Mouse (Mus musculus) midbrain, embryonic 11.5 days (tissue): ENCODE measurements around the gene Lin28a. TPM values are rescaled to one million over a fixed set of nuclear protein-coding genes. Genes with fewer than 3 reads are reported as not detected.
A peak's percentile ranks its signal among the peaks of the same experiment; 100 is the strongest.

Experiments
- ATAC-seq: fragments of 200-750 bp; cut with Nextera tagmentation; 2 replicates; pipeline ENCODE4 v1.8.0; 2017; ENCODE audit warnings: moderate TSS enrichment, moderate library complexity; ENCODE audit not compliant: low FRiP score
- DNase-seq: peaks from one replicate; pipeline ENCODE4 v3.0.0; 2015; ENCODE audit warnings: low spot score; ENCODE audit errors: missing footprints
- H3K27ac ChIP-seq: fragments of 300-500 bp; sonication (generic); 2 replicates; pipeline ENCODE4 v1.5.1; 2014; ENCODE audit warnings: low read depth, low read length
- H3K27me3 ChIP-seq: fragments of 300-500 bp; sonication (generic); 2 replicates; pipeline ENCODE4 v1.6.1; 2014; ENCODE audit warnings: mild to moderate bottlenecking, low read length, moderate library complexity, mixed read lengths; ENCODE audit not compliant: control insufficient read depth, insufficient read depth
- H3K36me3 ChIP-seq: fragments of 300-500 bp; sonication (generic); 2 replicates; pipeline ENCODE4 v1.6.1; 2014; ENCODE audit warnings: mild to moderate bottlenecking, low read length, moderate library complexity, mixed read lengths; ENCODE audit not compliant: control insufficient read depth, insufficient read depth
- H3K4me1 ChIP-seq: fragments of 300-500 bp; sonication (generic); 2 replicates; pipeline ENCODE4 v1.6.1; 2014; ENCODE audit warnings: low read length; ENCODE audit not compliant: control insufficient read depth, insufficient read depth
- H3K4me2 ChIP-seq: fragments of 300-500 bp; sonication (generic); 2 replicates; pipeline ENCODE4 v1.6.1; 2014; ENCODE audit warnings: mild to moderate bottlenecking, moderate library complexity
- H3K4me3 ChIP-seq: fragments of 300-500 bp; sonication (generic); 2 replicates; pipeline ENCODE4 v1.5.1; 2014; ENCODE audit warnings: low read depth, low read length
- H3K9ac ChIP-seq: fragments of 300-500 bp; sonication (generic); 2 replicates; pipeline ENCODE4 v1.6.1; 2014; ENCODE audit warnings: low read length
- H3K9me3 ChIP-seq: fragments of 300-500 bp; sonication (generic); 2 replicates; pipeline ENCODE4 v1.6.1; 2016; ENCODE audit warnings: low read length; ENCODE audit not compliant: control insufficient read depth
- WGBS: fragments of 180-500 bp; shearing (Covaris S2); extraction: QIAGEN DNeasy Blood & Tissue Kit; methylation state at CpG from one replicate; pipeline ENCODE4 v1.1.7; 2014; 5-methylcytosine and 5-hydroxymethylcytosine counted together
- polyA plus RNA-seq: library from polyadenylated mRNA; unstranded; fragments of >200 nt; fragmentation: Nextera tagmentation; extraction: Ambion mirVana; gene quantifications from 2 replicates; pipeline ENCODE4 v1.2.1, GENCODE M21; 2014

The Lin28a gene
- polyA plus RNA-seq, 1 experiment from 2014 or later: 5.6 TPM

DNA sequence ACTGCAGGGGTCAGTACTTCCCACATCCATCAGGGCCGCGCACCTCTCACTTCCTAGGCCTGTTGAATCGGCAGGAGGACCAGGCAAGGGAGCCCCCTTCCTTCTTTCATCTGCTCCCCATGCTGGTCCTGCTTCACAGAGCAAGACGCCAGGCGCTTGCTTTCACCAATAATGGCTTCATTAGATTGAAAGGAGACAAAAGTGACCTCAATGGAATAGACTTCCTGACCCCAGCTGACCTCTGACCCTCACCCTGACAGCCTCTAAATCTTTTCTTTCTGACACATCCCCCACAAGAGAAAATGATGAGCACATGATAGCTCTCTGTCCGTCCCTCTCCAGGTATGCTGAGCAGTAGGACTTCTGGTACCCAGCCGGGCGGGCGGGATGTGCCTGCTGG, 7.2 kb upstream of the Lin28a start:
- Histone ChIP-seq H3K4me3 (no peak overlapping the region), H3K4me1 (no peaks in the 10 kb centered on the region), H3K27ac (no peak overlapping the region), H3K9me3 (no peaks in the 10 kb centered on the region), H3K9ac (no peak overlapping the region), H3K27me3 (no peaks in the 10 kb centered on the region), H3K36me3 (no peaks in the 10 kb centered on the region), H3K4me2 (no peak overlapping the region)
- ATAC-seq: no peak
- no peak for DNase-seq
- WGBS: 16% methylated on average over 9 of the region's 9 CpGs

DNA sequence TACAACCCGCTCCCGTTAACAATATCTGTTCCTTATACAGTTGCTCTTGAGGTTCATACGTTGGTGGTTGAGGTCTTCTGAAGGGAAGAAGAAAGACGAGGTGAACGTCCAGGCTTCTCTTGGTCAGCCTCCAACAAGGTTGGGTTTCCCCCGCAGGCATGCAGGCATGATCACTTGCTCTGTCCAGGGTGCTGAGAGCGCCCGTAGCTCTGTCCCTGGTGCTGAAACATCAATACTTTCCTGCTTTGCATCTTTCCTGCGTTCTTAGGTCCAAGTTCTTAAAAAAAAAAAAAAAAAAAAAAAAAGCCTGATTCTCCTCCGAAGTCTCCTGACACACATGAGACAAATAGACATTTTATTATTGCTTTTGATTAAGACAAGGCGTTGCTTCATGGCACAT, 2.0 kb upstream of the Lin28a start:
- peaks cover 43% of the 10 kb centered on the region for H3K4me1 ChIP-seq
- peak overlapping the region; percentile 80 for H3K4me2 ChIP-seq
- no peaks in the 10 kb centered on the region for H3K9me3 ChIP-seq
- ATAC-seq (no peak), DNase-seq (peak; percentile 97)
- H3K4me3 ChIP-seq: no peak overlapping the region
- no peak overlapping the region for H3K27ac ChIP-seq
- no peaks in the 10 kb centered on the region for H3K27me3 ChIP-seq
- 3% methylated on average over 11 of the region's 11 CpGs for WGBS
- H3K9ac ChIP-seq: no peak overlapping the region; the same call in 1 of the 2 replicates
- H3K36me3 ChIP-seq: no peaks in the 10 kb centered on the region

DNA sequence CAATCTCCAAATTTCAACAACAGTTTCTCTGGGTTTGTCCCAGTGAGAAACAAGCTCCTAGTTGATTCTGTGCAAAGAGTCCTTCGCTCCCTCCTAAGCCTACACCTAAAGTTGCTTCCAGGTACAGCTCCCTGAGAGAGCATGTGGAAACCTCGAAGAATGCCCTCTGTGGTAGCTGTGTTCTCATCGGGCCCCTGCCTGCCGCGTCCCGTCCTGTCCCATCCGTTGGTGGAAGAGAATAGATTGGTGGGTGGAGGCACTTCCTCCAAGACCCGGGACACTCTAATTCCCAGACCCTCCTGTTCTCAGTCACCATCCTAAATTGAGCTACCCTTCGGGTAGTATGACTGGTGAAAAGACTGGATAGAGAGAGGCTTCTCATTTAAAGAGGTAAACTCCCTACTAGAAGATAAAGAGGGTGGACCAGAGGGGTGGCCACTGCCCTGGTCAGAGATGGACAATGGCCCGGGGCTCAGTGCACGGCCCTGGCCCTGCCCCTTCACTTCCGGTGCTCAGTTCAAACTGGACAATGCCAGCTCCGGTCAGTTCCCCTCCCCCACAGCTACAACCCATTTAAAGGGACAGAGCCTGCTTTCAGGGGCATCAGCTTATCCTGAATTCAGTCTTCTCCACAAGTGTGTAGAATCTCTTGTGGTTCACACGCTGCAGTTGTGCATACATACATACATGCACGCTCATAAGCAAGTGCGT, 1.2 kb upstream of the Lin28a start:
- DNase-seq: peak; percentile 97
- Histone ChIP-seq H3K36me3 (no peaks in the 10 kb centered on the region), H3K9ac (peak overlapping the region; percentile 52), H3K9me3 (no peaks in the 10 kb centered on the region), H3K27ac (peak overlapping the region; percentile 86), H3K4me3 (peak overlapping the region; percentile 29), H3K27me3 (no peaks in the 10 kb centered on the region), H3K4me2 (peak overlapping the region; percentile 80), H3K4me1 (peaks cover 44% of the 10 kb centered on the region)
- ATAC-seq: peak; percentile 70
- 1% methylated on average over 16 of the region's 16 CpGs for WGBS

DNA sequence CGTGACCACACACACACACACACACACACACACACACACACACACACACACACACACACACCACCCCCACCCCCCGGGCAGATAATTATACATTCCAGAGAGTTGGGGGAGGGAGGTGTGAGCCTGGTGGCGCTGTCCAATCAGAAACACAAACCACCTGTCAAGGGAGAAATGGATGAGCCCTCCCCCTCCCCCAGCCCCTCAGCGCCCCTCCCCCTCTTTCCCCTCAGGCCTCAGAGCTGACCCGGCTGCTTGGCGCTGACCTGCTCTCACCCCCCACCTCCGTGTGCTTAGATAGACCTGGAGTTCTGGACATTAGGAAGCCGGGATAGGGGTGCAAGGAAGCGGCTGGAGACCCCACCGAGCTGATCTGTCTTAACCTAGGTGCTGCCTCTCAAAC, 569 bp upstream of the Lin28a start:
- DNase-seq (peak; percentile 95), ATAC-seq (peak; percentile 62)
- H3K4me1 ChIP-seq: peaks cover 45% of the 10 kb centered on the region

DNA sequence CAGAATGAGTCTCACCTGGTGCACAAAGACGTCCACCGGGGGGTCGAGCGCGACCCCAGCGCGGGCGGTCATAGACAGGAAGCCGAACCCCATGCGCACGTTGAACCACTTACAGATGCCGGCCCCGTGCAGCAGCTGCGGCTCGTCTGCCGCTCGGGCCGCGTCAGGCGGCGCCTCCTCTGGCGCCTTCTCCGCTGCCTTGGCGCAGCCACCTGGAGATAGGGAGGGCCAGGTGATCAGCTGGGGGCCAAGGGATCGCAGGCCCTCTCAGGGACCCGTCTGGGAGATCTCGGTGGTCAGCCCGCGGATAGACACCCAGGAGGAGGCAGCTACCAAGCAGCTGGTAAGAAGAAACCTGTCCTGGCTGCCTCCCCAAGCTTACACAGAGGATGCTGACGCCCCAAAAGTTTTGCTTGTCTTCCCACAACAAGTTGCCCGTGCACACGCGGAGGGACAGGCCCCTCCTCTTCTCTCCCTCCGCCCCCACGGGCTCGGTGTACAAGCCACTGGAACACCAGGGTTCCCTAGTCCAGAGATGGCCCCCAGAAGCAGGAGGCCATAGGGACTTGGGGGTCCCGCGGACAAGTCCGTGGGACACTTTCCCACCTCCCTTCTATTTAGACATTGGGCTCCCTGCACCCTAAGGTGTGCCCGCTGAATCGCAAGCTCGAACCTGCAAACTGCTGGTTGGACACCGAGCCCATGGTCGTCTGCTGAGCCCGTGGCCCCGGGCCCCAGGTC, 433 bp downstream of the Lin28a start:
- H3K4me2 ChIP-seq: peak overlapping the region; percentile 80
- peak overlapping the region; percentile 83 for H3K27ac ChIP-seq
- no peaks in the 10 kb centered on the region for H3K27me3 ChIP-seq
- WGBS: under 1% methylated on average over 46 of the region's 46 CpGs
- no peaks in the 10 kb centered on the region for H3K36me3 ChIP-seq
- peak overlapping the region; percentile 61 for H3K4me3 ChIP-seq
- H3K4me1 ChIP-seq: peaks cover 54% of the 10 kb centered on the region
- peak overlapping the region; percentile 71 for H3K9ac ChIP-seq
- ATAC-seq: peak; percentile 26; the same call in 1 of the 2 replicates
- no peaks in the 10 kb centered on the region for H3K9me3 ChIP-seq
- DNase-seq: peak; percentile 95

More for the DNA sequence above, 569 bp upstream of the Lin28a start:
- H3K36me3 ChIP-seq: no peaks in the 10 kb centered on the region
- H3K9me3 ChIP-seq: no peaks in the 10 kb centered on the region
- peak overlapping the region; percentile 86 for H3K27ac ChIP-seq
- no peaks in the 10 kb centered on the region for H3K27me3 ChIP-seq
- peak overlapping the region; percentile 61 for H3K4me3 ChIP-seq
- H3K4me2 ChIP-seq: peak overlapping the region; percentile 80
- WGBS: 0% methylated on average over 9 of the region's 10 CpGs
- peak overlapping the region; percentile 52 for H3K9ac ChIP-seq

DNA sequence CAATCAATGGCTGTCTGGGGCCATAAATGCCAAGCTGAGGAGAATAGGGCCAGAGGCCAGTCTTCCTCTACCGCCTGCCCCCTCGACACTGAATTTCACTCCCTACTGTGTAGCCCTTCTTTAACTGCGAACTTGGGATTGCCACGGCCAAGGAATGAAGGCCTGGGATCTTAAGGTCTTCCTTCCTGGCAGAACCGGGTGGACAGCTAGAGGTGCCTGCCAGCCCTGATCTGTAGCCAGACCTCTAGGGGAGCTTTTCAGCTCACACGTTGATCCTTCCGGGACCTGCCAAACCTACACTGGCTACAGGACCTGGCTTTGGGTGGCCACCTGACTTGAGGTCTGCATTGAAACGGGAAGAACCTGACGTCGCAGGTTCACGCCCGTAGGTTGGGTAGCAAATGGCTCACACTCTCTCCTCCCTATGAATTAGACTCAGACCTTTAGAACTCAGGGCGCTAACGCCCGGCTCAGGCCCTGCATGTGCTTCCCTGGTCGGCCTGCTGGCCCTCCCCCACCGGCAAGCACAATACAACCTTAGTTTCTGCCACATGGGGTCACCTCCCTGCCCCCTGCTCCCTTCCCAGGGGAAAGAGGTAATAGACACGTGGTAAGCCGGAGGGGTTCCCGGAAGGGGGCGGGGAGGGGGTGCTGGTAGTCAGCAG, 1.3 kb downstream of the Lin28a start:
- ATAC-seq (no peak), DNase-seq (peak; percentile 96)
- Histone ChIP-seq H3K27ac (peak overlapping the region; percentile 83), H3K36me3 (no peaks in the 10 kb centered on the region), H3K4me1 (peaks cover 62% of the 10 kb centered on the region), H3K9ac (peak overlapping the region; percentile 71), H3K27me3 (no peaks in the 10 kb centered on the region), H3K4me3 (peak overlapping the region; percentile 61), H3K4me2 (peak overlapping the region; percentile 80), H3K9me3 (no peaks in the 10 kb centered on the region)
- under 1% methylated on average over 21 of the region's 21 CpGs for WGBS

DNA sequence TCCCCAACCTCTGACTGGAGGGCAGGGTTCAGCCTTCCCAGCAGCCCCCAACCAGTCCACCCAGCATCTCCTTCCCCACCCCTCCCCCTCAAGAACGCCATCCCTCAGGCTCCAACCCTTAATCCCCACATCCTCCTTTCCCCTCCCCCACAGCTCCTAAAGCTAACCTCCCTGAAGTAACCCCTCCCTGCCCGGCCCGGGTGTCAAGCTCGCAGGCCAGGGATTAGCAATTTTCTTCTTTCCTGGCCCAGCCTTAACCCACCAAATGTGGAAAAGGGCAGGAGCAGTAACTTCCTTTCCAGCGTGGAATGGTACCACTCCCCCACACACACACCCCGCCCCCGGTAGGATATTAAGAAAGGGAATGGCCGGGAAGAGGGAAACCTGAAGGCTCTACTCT, 1.9 kb downstream of the Lin28a start:
- Histone ChIP-seq H3K4me3 (peak overlapping the region; percentile 61), H3K9me3 (no peaks in the 10 kb centered on the region), H3K27me3 (no peaks in the 10 kb centered on the region), H3K4me2 (peak overlapping the region; percentile 80), H3K27ac (peak overlapping the region; percentile 83), H3K4me1 (peaks cover 68% of the 10 kb centered on the region), H3K9ac (peak overlapping the region; percentile 71), H3K36me3 (no peaks in the 10 kb centered on the region)
- DNase-seq (peak; percentile 95), ATAC-seq (no peak)
- whole genome bisulfite sequencing: 2% methylated on average over 8 of the region's 8 CpGs

DNA sequence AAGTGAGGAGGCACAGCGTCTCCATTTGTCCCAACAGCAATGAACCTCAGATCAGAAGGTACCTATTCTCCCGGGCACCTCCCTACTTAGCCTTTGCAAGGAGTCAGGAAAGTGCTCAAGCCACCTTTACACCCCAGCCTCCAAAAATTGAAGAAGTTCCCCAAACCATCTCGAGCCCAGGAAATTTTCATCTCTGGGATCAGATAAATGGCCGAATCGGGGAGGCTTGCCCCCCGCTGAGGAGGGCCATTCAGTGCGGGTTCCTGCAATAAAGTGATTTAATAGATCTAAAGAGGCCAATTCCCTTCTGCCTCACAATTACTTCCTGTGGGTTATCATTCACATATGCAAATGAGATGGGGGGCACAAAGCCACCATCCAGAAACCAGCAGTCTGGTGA, 2.4 kb downstream of the Lin28a start:
- Histone ChIP-seq H3K4me1 (peaks cover 73% of the 10 kb centered on the region), H3K27ac (peak overlapping the region; percentile 52; the same call in 1 of the 2 replicates), H3K36me3 (no peaks in the 10 kb centered on the region), H3K9me3 (no peaks in the 10 kb centered on the region), H3K9ac (peak overlapping the region; percentile 71), H3K4me3 (peak overlapping the region; percentile 61), H3K27me3 (no peaks in the 10 kb centered on the region), H3K4me2 (peak overlapping the region; percentile 80)
- WGBS: 3% methylated on average over 7 of the region's 7 CpGs
- DNase-seq (peak; percentile 89), ATAC-seq (no peak)
